9 mouse cellular contexts compared by ENCODE assay signal in genomic region chr11:103952635-103953031, GRCm38 (mm10). TPM values are rescaled to one million over a fixed set of nuclear protein-coding genes. Genes with fewer than 3 reads are reported as not detected.
A peak's percentile ranks its signal among the peaks of the same experiment; 100 is the strongest.
DNase-seq lines count a peak whose midpoint lies in the region; ATAC-seq and TF ChIP-seq lines count a peak whose summit lies in the region.
"Had no signal": no experiment of that assay in that cellular context is flagged by ENCODE, and none has a peak within 500 bp of the region (broad histone marks: within the 10 kb centered on the region; RNA-seq: fewer than 3 reads in every experiment).

No protein-coding gene starts in this region.

- H3K4me1 ChIP-seq in lung, postnatal 0 days (ENCODE audit: insufficient read depth, low read depth, low read length), result peaks cover 3% of the 10 kb centered on the region; the same call in 1 of the 2 replicates
- peaks cover 11% of the 10 kb centered on the region for H3K4me1 ChIP-seq in limb, embryonic 12.5 days (replicated peaks)
- H3K4me1 ChIP-seq in olfactory bulb, adult 2 months (ENCODE audit: control insufficient read depth, insufficient read depth, low read length), result peaks cover 3% of the 10 kb centered on the region

- no peaks in the 10 kb centered on the region for H3K9me3 ChIP-seq in lung, postnatal 0 days (ENCODE audit: low read length)
- H3K9me3 ChIP-seq in limb, embryonic 12.5 days, result no peaks in the 10 kb centered on the region

- DNase-seq in embryo, embryonic 10.5 days (ENCODE audit: low spot score), result peak; percentile 2
- no peak for DNase-seq in embryo, embryonic 9.5 days (ENCODE audit: extremely low spot score)
- no peak for DNase-seq in lung, postnatal 0 days (ENCODE audit: low spot score)
- DNase-seq in lung, postnatal 14 days, result no peak
- DNase-seq in cerebellum, adult 9-11 months, result no peak
- DNase-seq in frontal cortex, postnatal 36 days (ENCODE audit: low spot score in 2 of 2), result no peak
- DNase-seq: retina, postnatal 1 day had no signal

- H3K9ac ChIP-seq in lung, postnatal 0 days (replicated peaks; ENCODE audit: low read depth), result no peak overlapping the region
- peak overlapping the region; percentile 86; the same call in 1 of the 2 replicates for H3K9ac ChIP-seq in limb, embryonic 12.5 days (replicated peaks)

- no peak for TF ChIP-seq POLR2A in olfactory bulb, adult 2 months (IDR thresholded peaks at IDR 0.05; ENCODE audit: insufficient read depth, low read depth, low read length)

- ATAC-seq in lung, postnatal 0 days, result no peak
- ATAC-seq in limb, embryonic 12.5 days (ENCODE audit: insufficient number of reproducible peaks, insufficient read depth, low FRiP score, low TSS enrichment, low read depth), result no peak

- peak overlapping the region; percentile 88; the same call in 1 of the 2 replicates for H3K4me2 ChIP-seq in lung, postnatal 0 days (replicated peaks; ENCODE audit: low read depth, low read length)
- peak overlapping the region; percentile 76 for H3K4me2 ChIP-seq in limb, embryonic 12.5 days

- H3K27me3 ChIP-seq in lung, postnatal 0 days (replicated peaks; ENCODE audit: insufficient read depth, low read length), result no peaks in the 10 kb centered on the region
- no peaks in the 10 kb centered on the region for H3K27me3 ChIP-seq in limb, embryonic 12.5 days

- TF ChIP-seq EP300 in lung, postnatal 0 days (IDR thresholded peaks at IDR 0.05), result no peak

- no peak overlapping the region for H3K27ac ChIP-seq in lung, postnatal 0 days (ENCODE audit: low read length)
- no peak overlapping the region for H3K27ac ChIP-seq in limb, embryonic 12.5 days
- H3K27ac ChIP-seq in olfactory bulb, adult 2 months (ENCODE audit: insufficient read depth, low read depth, low read length), result peak overlapping the region; percentile 29; the same call in 1 of the 2 replicates

- no peak for TF ChIP-seq CTCF in lung, postnatal 0 days (IDR thresholded peaks at IDR 0.05)
- no peak for TF ChIP-seq CTCF in olfactory bulb, adult 2 months (IDR thresholded peaks at IDR 0.05; ENCODE audit: insufficient read depth, low read depth, low read length)

- 80% methylated on average over 5 of the region's 5 CpGs for WGBS in lung, postnatal 0 days
- 54% methylated on average over 5 of the region's 5 CpGs for WGBS in limb, embryonic 12.5 days
- WGBS in olfactory bulb, adult 2 months, result 34% methylated on average over 5 of the region's 5 CpGs

- H3K4me3 ChIP-seq in lung, postnatal 0 days (ENCODE audit: low read depth, low read length), result no peak overlapping the region
- peak overlapping the region; percentile 79; the same call in 1 of the 2 replicates for H3K4me3 ChIP-seq in limb, embryonic 12.5 days (replicated peaks)
- peak overlapping the region; percentile 41 for H3K4me3 ChIP-seq in olfactory bulb, adult 2 months (ENCODE audit: insufficient read depth, low read depth, low read length)

- no peaks in the 10 kb centered on the region for H3K36me3 ChIP-seq in lung, postnatal 0 days (ENCODE audit: insufficient read depth, low read length)
- no peaks in the 10 kb centered on the region for H3K36me3 ChIP-seq in limb, embryonic 12.5 days

RNA-seq across cellular contexts. Expression of gene Nsf, which starts 1.2 kb away (rescaled TPM):
- polyA plus RNA-seq in lung, postnatal 0 days (2015; fragmentation: Nextera tagmentation; extraction: Ambion mirVana), result 44.7 and 47.3 TPM in 2 replicates
- 55.4 and 59.0 TPM in 2 replicates for polyA plus RNA-seq in limb, embryonic 12.5 days (2016; fragmentation: Nextera tagmentation; extraction: Ambion mirVana)
- 297 and 604 TPM in 2 replicates for polyA plus RNA-seq in olfactory bulb, adult 2 months (2012; ENCODE audit: insufficient read depth, insufficient read length, low replicate concordance, missing spikeins)

RNA-seq across cellular contexts. Expression of gene Arf2, which starts 13.9 kb away (rescaled TPM):
- polyA plus RNA-seq in lung, postnatal 0 days (2015; fragmentation: Nextera tagmentation; extraction: Ambion mirVana), result 95.8 and 107 TPM in 2 replicates
- 75.5 and 79.8 TPM in 2 replicates for polyA plus RNA-seq in limb, embryonic 12.5 days (2016; fragmentation: Nextera tagmentation; extraction: Ambion mirVana)
- polyA plus RNA-seq in olfactory bulb, adult 2 months (2012; ENCODE audit: insufficient read depth, insufficient read length, low replicate concordance, missing spikeins), result not detected in 2 replicates

Comparison
In these comparisons a context has a peak if more than half of its experiments do, and no peak if none do; other contexts are left out.
1. RNA of gene Arf2, which starts 13.9 kb away (polyA plus RNA-seq): 95.8 to 107 TPM in lung, postnatal 0 days and 75.5 to 79.8 TPM in limb, embryonic 12.5 days; not detected in olfactory bulb, adult 2 months; every median in the first group is over 10 times any median in the second.